Mouse (Mus musculus): ENCODE results near the gene Aff4.

GRCm38 (mm10) chr11:53433057-53433456, 82.4 kb downstream of the Aff4 start:
- no peak for TF ChIP-seq POLR2A (IDR thresholded peaks at IDR 0.05; ENCODE audit: borderline replicate concordance, low read depth, low read length)
- TF ChIP-seq CTCF (IDR thresholded peaks at IDR 0.05; ENCODE audit: low read depth, low read length), result no peak

Data from bone marrow macrophage, adult 2 months (primary cell).